In the genomic region with DNA sequence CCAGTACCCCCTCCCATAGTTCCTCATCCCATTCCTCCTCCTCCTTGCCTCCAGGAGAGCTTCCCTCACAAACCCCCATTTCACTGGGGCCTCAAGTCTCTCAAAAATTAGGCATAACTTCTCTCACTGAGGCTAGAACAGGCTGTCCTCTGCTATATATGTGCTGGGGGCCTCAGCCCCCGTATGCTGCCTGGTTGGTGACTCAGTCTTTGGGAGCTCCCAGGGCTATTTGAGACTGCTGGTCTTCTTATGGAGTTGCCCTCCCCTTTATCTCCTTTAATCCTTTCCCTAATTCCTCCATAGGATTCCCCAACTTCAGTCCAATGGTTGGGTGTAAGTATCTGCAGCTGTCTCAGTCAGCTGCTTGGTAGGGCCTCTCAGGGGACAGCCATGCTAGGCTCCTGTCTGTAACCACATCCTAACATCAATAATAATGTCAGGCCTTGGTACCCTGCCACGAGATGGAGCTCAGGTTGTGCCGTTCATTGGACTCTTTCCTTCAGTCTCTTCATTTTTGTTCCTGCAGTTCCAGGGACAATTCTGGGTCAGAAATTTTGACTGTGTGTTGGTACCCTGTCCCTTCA, we compare ENCODE assay signal across 24 mouse cellular contexts.
"Had no signal": no experiment of that assay in that cellular context is flagged by ENCODE, and none has a peak within 500 bp of the region (broad histone marks: within the 10 kb centered on the region; RNA-seq: fewer than 3 reads in every experiment).

No protein-coding gene starts in this region.

- H3K36me3 ChIP-seq: kidney, embryonic 15.5 days; limb, embryonic 15.5 days; liver, embryonic 12.5 days; liver, embryonic 15.5 days; neural tube, embryonic 12.5 days; neural tube, embryonic 15.5 days had no signal

- H3K4me2 ChIP-seq: kidney, embryonic 15.5 days; limb, embryonic 15.5 days; liver, embryonic 12.5 days; liver, embryonic 15.5 days; midbrain, embryonic 11.5 days; neural tube, embryonic 12.5 days; neural tube, embryonic 15.5 days had no signal

- H3K4me1 ChIP-seq: kidney, embryonic 15.5 days; limb, embryonic 15.5 days; liver, embryonic 12.5 days; liver, embryonic 15.5 days; neural tube, embryonic 12.5 days; neural tube, embryonic 15.5 days had no signal

- DNase-seq: kidney, adult 8-10 months; kidney, postnatal 10 days; kidney, postnatal 36 days; layer of hippocampus, postnatal 36 days; left cerebral cortex, postnatal 4 days; lung, adult 2 months; lung, postnatal 14 days; lung, postnatal 4 days; midbrain, embryonic 14.5 days; right cerebral cortex, adult 18-20 months; right cerebral cortex, postnatal 14 days; right cerebral cortex, postnatal 4 days; thymus, adult 2 months; thymus, postnatal 14 days; thymus, postnatal 4 days had no signal

- H3K4me3 ChIP-seq: kidney, embryonic 15.5 days; left cerebral cortex, adult 2 months; limb, embryonic 15.5 days; liver, embryonic 12.5 days; liver, embryonic 15.5 days; neural tube, embryonic 12.5 days; neural tube, embryonic 15.5 days had no signal

- H3K27me3 ChIP-seq: kidney, embryonic 15.5 days; limb, embryonic 15.5 days; liver, embryonic 12.5 days; liver, embryonic 15.5 days; neural tube, embryonic 12.5 days; neural tube, embryonic 15.5 days had no signal

- H3K9me3 ChIP-seq: kidney, embryonic 15.5 days; limb, embryonic 15.5 days; liver, embryonic 12.5 days; liver, embryonic 15.5 days; neural tube, embryonic 15.5 days had no signal

- ATAC-seq: liver, embryonic 12.5 days had no signal

- H3K27ac ChIP-seq: kidney, embryonic 15.5 days; left cerebral cortex, adult 2 months; limb, embryonic 15.5 days; liver, embryonic 12.5 days; liver, embryonic 15.5 days; neural tube, embryonic 12.5 days; neural tube, embryonic 15.5 days; stomach, postnatal 0 days had no signal

- H3K9ac ChIP-seq: kidney, embryonic 15.5 days; limb, embryonic 15.5 days; liver, embryonic 12.5 days; liver, embryonic 15.5 days; neural tube, embryonic 12.5 days; neural tube, embryonic 15.5 days had no signal
